Mouse (Mus musculus): ENCODE data around the gene Atp5j. TPM values are rescaled to one million over a fixed set of nuclear protein-coding genes. Genes with fewer than 3 reads are reported as not detected.

Atp5j gene
- polyA plus RNA-seq, 1 experiment: 264 TPM

DNA sequence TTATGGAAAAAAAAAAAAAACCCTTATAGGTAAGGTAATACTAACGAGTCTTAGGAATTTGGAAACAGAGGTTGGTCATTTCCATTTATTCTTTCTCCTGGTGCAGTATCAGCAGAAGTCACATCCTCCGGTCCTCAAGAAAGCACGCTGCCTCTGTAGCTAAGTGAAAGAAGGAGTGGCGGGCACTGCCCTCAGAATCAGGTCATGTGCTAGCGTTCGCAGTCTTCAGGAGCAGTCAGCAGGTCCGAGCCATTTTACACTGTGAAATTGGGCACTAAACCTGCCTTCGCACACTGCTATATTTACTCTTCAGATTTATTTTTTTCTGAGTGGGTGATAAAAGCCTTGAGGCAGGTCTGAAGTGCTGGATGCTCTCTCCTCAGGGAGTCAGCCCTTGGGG, 21.6 kb downstream of the Atp5j start:
- Histone ChIP-seq H3K4me3 (ENCODE audit: insufficient read depth, low read length) (no peak overlapping the region), H3K27ac (ENCODE audit: insufficient read depth, low read length) (no peak overlapping the region), H3K4me1 (ENCODE audit: control insufficient read depth, insufficient read depth, low read length) (no peaks in the 10 kb centered on the region; the same call in none of the 2 replicates)
- TF ChIP-seq CTCF (IDR thresholded peaks at IDR 0.05; ENCODE audit: borderline replicate concordance, insufficient read depth, low read length): no peak
- TF ChIP-seq POLR2A (IDR thresholded peaks at IDR 0.05; ENCODE audit: low read depth, low read length): no peak

DNA sequence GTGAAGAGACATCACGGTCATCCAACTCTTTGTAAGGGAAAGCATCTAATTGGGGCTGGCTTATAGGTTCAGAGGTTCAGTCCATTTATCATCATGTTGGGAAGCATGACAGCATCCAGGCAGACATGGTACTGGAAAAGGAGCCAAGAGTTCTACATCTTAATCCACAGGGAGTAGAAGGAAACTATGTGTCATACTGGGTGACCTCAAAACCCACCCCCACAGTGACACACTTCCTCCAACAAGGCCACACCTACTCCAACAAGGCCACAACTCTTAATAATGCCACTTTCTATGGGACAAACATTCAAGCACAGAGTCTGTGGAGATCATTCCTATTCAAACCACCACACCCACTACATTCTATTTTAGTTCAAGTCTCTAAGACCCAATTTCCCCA, 25.2 kb downstream of the Atp5j start:
- no peaks in the 10 kb centered on the region; the same call in none of the 2 replicates for H3K4me1 ChIP-seq (ENCODE audit: control insufficient read depth, insufficient read depth, low read length)
- no peak overlapping the region for H3K4me3 ChIP-seq (ENCODE audit: insufficient read depth, low read length)
- H3K27ac ChIP-seq (ENCODE audit: insufficient read depth, low read length): no peak overlapping the region
- TF ChIP-seq CTCF (IDR thresholded peaks at IDR 0.05; ENCODE audit: borderline replicate concordance, insufficient read depth, low read length) (no peak), POLR2A (IDR thresholded peaks at IDR 0.05; ENCODE audit: low read depth, low read length) (no peak)

GRCm38 (mm10) chr16:84807874-84808273, 27.6 kb downstream of the Atp5j start:
- TF ChIP-seq POLR2A (IDR thresholded peaks at IDR 0.05; ENCODE audit: low read depth, low read length): no peak
- no peak for TF ChIP-seq CTCF (IDR thresholded peaks at IDR 0.05; ENCODE audit: borderline replicate concordance, insufficient read depth, low read length)
- H3K4me1 ChIP-seq (ENCODE audit: control insufficient read depth, insufficient read depth, low read length): no peaks in the 10 kb centered on the region; the same call in 1 of the 2 replicates
- no peak overlapping the region for H3K4me3 ChIP-seq (ENCODE audit: insufficient read depth, low read length)
- no peak overlapping the region for H3K27ac ChIP-seq (ENCODE audit: insufficient read depth, low read length)

GRCm38 (mm10) chr16:84806175-84806574, 29.2 kb downstream of the Atp5j start:
- no peak overlapping the region for H3K4me3 ChIP-seq (ENCODE audit: insufficient read depth, low read length)
- TF ChIP-seq POLR2A (IDR thresholded peaks at IDR 0.05; ENCODE audit: low read depth, low read length): no peak
- no peak for TF ChIP-seq CTCF (IDR thresholded peaks at IDR 0.05; ENCODE audit: borderline replicate concordance, insufficient read depth, low read length)
- no peaks in the 10 kb centered on the region; the same call in 1 of the 2 replicates for H3K4me1 ChIP-seq (ENCODE audit: control insufficient read depth, insufficient read depth, low read length)
- no peak overlapping the region for H3K27ac ChIP-seq (ENCODE audit: insufficient read depth, low read length)

DNA sequence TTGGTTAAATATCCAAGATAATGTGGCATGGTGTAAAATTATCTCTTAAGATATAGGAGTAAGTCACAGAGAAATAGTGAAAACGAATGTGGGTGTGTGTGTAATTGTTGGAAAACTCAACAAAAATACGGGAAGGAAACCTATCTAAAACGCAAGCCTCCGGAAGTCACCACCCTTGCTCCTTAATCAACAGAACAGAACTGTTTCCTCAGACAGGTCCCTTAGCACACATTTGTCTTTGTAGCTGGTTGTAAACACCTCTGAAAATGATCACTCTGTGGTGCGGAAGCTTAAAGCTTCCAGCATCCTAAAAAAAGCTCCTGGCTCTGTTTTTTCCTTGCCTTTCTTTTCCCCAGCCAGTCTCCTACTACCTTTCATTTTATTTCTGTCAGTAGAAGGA, 30.6 kb downstream of the Atp5j start:
- Histone ChIP-seq H3K27ac (ENCODE audit: insufficient read depth, low read length) (no peak overlapping the region), H3K4me3 (ENCODE audit: insufficient read depth, low read length) (no peak overlapping the region), H3K4me1 (ENCODE audit: control insufficient read depth, insufficient read depth, low read length) (no peaks in the 10 kb centered on the region)
- TF ChIP-seq POLR2A (IDR thresholded peaks at IDR 0.05; ENCODE audit: low read depth, low read length) (no peak), CTCF (IDR thresholded peaks at IDR 0.05; ENCODE audit: borderline replicate concordance, insufficient read depth, low read length) (no peak)

GRCm38 (mm10) chr16:84802217-84802616, 33.2 kb downstream of the Atp5j start:
- Histone ChIP-seq H3K4me1 (ENCODE audit: control insufficient read depth, insufficient read depth, low read length) (no peaks in the 10 kb centered on the region), H3K27ac (ENCODE audit: insufficient read depth, low read length) (no peak overlapping the region), H3K4me3 (ENCODE audit: insufficient read depth, low read length) (no peak overlapping the region)
- TF ChIP-seq POLR2A (IDR thresholded peaks at IDR 0.05; ENCODE audit: low read depth, low read length): no peak
- TF ChIP-seq CTCF (IDR thresholded peaks at IDR 0.05; ENCODE audit: borderline replicate concordance, insufficient read depth, low read length): no peak

DNA sequence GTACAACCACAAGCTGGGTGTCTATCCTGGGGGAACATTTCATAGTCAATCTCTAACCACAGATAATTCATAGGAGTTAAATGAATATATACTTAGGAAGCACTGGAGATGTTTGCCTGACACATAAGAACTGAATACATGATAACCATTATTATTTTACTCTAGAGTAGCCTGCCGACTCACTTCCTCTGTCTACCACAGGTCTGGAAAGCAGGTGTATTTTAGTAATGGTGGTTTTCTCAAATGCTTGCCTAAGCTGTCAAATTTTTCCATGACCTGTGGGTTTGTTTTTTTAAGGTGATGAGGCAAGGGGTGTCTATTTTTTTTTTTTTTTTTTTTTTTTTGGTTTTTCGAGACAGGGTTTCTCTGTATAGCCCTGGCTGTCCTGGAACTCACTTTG, 35.4 kb downstream of the Atp5j start:
- Histone ChIP-seq H3K4me1 (ENCODE audit: control insufficient read depth, insufficient read depth, low read length) (no peaks in the 10 kb centered on the region), H3K4me3 (ENCODE audit: insufficient read depth, low read length) (no peak overlapping the region), H3K27ac (ENCODE audit: insufficient read depth, low read length) (no peak overlapping the region)
- TF ChIP-seq POLR2A (IDR thresholded peaks at IDR 0.05; ENCODE audit: low read depth, low read length) (no peak), CTCF (IDR thresholded peaks at IDR 0.05; ENCODE audit: borderline replicate concordance, insufficient read depth, low read length) (no peak)

GRCm38 (mm10) chr16:84796678-84797077, 38.7 kb downstream of the Atp5j start:
- no peak for TF ChIP-seq POLR2A (IDR thresholded peaks at IDR 0.05; ENCODE audit: low read depth, low read length)
- TF ChIP-seq CTCF (IDR thresholded peaks at IDR 0.05; ENCODE audit: borderline replicate concordance, insufficient read depth, low read length): no peak

DNA sequence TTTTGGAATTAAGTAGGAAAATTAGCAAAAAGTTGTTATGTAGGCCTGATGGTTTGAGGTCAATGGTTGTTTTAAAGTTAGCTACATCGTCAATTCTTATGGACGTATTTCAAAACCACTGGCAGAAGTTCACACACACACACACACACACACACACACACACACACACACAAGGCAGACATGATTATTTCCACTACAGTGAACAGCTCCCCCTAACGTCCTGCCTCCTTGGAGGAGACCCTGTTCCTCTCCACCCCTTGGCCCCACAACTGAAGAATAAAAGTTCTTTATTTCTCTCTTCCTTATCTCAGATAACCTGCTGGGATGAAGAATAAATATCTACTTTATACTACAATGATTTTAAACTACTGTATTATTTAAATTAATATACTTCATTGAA, 40.1 kb downstream of the Atp5j start:
- Histone ChIP-seq H3K4me1 (ENCODE audit: control insufficient read depth, insufficient read depth, low read length) (no peaks in the 10 kb centered on the region), H3K27ac (ENCODE audit: insufficient read depth, low read length) (no peak overlapping the region), H3K4me3 (ENCODE audit: insufficient read depth, low read length) (no peak overlapping the region)
- TF ChIP-seq POLR2A (IDR thresholded peaks at IDR 0.05; ENCODE audit: low read depth, low read length) (no peak), CTCF (IDR thresholded peaks at IDR 0.05; ENCODE audit: borderline replicate concordance, insufficient read depth, low read length) (no peak)

More at GRCm38 (mm10) chr16:84796678-84797077, 38.7 kb downstream of the Atp5j start:
- Histone ChIP-seq H3K27ac (ENCODE audit: insufficient read depth, low read length) (no peak overlapping the region), H3K4me1 (ENCODE audit: control insufficient read depth, insufficient read depth, low read length) (no peaks in the 10 kb centered on the region), H3K4me3 (ENCODE audit: insufficient read depth, low read length) (no peak overlapping the region)

DNA sequence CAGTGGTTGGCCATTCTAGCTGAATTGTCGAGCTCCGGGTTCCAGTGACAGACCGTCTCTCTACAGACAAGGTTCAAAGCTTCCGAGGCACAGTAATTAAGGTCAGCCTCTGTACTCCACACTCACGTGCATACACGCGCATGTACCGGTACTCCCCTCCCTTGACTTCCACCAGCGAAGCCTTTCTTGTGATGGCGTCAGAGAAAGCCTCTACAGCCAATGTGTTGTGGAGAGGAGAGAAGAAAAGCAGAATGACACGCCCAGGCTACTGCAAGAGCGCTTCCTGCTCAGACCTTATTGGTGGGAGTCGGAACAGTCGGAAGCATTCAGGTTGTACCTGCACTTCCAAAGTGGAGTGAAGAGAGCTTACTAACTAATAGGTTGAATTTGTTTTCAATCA, 42.0 kb downstream of the Atp5j start:
- H3K4me3 ChIP-seq (ENCODE audit: insufficient read depth, low read length): no peak overlapping the region
- no peak for TF ChIP-seq CTCF (IDR thresholded peaks at IDR 0.05; ENCODE audit: borderline replicate concordance, insufficient read depth, low read length)
- TF ChIP-seq POLR2A (IDR thresholded peaks at IDR 0.05; ENCODE audit: low read depth, low read length): no peak
- no peaks in the 10 kb centered on the region; the same call in 1 of the 2 replicates for H3K4me1 ChIP-seq (ENCODE audit: control insufficient read depth, insufficient read depth, low read length)
- H3K27ac ChIP-seq (ENCODE audit: insufficient read depth, low read length): no peak overlapping the region
